Mouse (Mus musculus) activated CD4-positive, CD25-positive, alpha-beta regulatory T cell (primary cell): ENCODE measurements around the gene Gng12. TPM values are rescaled to one million over a fixed set of nuclear protein-coding genes. Genes with fewer than 3 reads are reported as not detected.

Experiments used
- polyA plus RNA-seq, 2 experiments: library from polyadenylated mRNA; unstranded; fragments of 100-300 nt; shearing (Covaris generic); gene quantifications; one replicate each; pipeline ENCODE4 v1.2.1; 2017

Gene Gng12
- 10 to 100 TPM; 26.7 to 28.8 TPM for polyA plus RNA-seq

DNA sequence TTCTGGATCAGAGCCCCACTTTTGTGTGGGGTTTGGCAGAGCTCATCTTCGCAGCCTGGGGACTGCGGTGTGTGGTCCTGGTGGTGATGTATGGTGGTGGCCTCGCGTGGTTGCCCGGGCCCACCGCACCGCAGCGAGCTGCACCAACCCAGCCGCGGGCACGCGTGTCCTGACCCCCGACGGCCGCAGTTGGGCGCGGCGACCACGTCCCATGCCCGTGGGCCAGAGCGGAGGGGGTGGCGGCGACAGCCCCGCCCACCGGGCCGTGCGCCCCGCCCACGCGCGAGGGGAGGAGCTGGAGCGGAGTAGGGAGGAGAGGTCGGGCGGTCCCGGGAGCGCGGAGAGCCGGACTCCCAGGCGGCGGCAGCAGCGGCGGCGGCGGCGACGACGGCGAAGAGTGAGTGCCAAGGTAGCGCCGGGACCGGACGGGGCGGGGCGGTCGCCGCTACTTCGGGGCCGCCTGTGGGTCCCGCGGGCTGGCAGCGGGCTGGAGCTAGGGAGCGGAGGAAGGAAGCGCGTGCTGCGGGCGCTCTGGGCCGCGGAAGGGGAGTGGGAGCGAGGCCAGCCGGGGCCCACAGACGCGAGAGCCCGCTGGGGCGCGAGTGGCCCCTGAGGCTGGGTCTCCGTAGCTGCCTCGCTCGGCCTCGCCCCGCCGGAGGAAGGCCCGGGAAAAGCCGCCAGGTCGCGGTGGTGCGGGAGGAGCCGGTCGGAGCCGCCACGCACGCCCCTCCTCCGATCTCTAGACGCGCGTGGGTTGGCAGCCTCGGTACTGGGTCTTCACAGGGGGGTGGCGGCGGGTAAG is at the start of gene Gng12:
Gene Gng12 (plus strand): TSS at position 279 of the 802 bp plus-strand sequence.

DNA sequence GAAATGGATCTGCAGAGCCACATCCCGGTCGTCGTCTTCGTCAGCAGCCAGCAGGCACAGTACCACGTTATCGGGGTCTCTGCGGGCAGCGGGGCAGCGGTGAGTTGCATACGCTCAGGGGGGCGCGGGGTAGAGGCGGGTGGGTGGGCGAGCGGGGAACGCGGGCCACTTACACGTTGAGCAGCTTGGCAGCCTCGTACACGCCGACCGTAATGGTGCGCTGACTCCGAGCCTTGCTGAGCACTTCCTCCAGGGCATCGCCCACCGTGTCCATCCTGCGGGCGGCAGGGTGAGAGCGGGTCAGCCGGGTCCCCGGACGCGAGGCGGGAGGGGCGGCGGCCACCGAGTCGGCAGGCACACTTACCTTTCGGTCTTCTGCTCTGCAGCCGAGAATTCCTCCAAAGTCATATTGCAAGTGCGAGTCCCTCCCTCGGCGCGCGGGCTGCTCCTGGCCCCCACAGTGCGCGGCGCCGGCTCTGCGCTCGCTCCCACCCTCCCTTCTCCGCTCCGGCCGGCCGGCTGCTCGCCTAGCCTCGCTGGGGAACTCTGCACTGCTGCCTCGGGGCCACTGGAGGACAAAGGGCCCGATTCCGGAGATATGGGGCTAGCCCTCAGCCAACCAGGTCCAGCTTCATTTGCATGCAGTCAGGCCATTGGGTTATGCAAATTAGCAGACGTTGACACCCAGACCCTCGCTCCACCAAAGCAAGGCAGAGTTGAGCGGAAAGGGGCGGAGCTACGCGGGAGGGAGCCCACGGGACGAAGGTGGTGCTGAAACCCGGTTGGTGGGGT is 140.8 kb downstream of the Gng12 start, which contains the start of gene Gadd45a:
Gene Gadd45a (minus strand): TSS at position 621 of the 792 bp plus-strand sequence.

Other genes starting within 250 kb of the Gng12 start
- gene Vmn1r35, start 210.5 kb upstream of the Gng12 start, polyA plus RNA-seq: not detected
- gene Vmn1r36, start 177.2 kb upstream of the Gng12 start, polyA plus RNA-seq: not detected
- not detected for gene Vmn1r37, start 167.0 kb upstream of the Gng12 start, polyA plus RNA-seq
- gene Vmn1r38, start 113.8 kb upstream of the Gng12 start, polyA plus RNA-seq: not detected
- not detected for gene Vmn1r39, start 85.8 kb upstream of the Gng12 start, polyA plus RNA-seq
- 10 to 100 TPM; 16.8 to 19.4 TPM for gene Gadd45a, start 141.1 kb downstream of the Gng12 start, polyA plus RNA-seq